Mouse (Mus musculus) erythroblast, adult 5-6 weeks (primary cell): ENCODE measurements around the gene Slc34a2. TPM values are rescaled to one million over a fixed set of nuclear protein-coding genes. Genes with fewer than 3 reads are reported as not detected.

Experiments used
- ATAC-seq: replicated peaks from 2 replicates; pipeline ENCODE4 v1.8.0; 2016; ENCODE audit warnings: moderate number of reproducible peaks, mild to moderate bottlenecking, moderate TSS enrichment, inconsistent platforms; ENCODE audit not compliant: poor library complexity, low FRiP score, severe bottlenecking
- total RNA-seq, 2 experiments: library from RNA; stranded (forward) in 1 of 2; stranded (reverse) in 1 of 2; fragments of 150-400 nt in 1 of 2; fragments of 200-764, 138-1000 nt in 1 of 2; gene quantifications; 2 replicates each; pipeline versions ENCODE4 v1.2.3 to v1.2.4; 2015 to 2017; ENCODE audit warnings: low replicate concordance in 2 of 2

The Slc34a2 gene
- total RNA-seq, 2 experiments from 2014 or later: not detected

GRCm38 (mm10) chr5:53023901-53024300, 14.0 kb upstream of the Slc34a2 start:
- no peak for ATAC-seq

GRCm38 (mm10) chr5:53025276-53025973, 12.5 kb upstream of the Slc34a2 start:
- ATAC-seq: no peak

- ATAC-seq: no peak
These were observed 6.5 kb upstream of the Slc34a2 start for GRCm38 (mm10) chr5:53031346-53031745.

GRCm38 (mm10) chr5:53042034-53042748, 4.3 kb downstream of the Slc34a2 start:
- no peak for ATAC-seq

- ATAC-seq: no peak
These were observed 5.0 kb downstream of the Slc34a2 start for GRCm38 (mm10) chr5:53042771-53043371.

DNA sequence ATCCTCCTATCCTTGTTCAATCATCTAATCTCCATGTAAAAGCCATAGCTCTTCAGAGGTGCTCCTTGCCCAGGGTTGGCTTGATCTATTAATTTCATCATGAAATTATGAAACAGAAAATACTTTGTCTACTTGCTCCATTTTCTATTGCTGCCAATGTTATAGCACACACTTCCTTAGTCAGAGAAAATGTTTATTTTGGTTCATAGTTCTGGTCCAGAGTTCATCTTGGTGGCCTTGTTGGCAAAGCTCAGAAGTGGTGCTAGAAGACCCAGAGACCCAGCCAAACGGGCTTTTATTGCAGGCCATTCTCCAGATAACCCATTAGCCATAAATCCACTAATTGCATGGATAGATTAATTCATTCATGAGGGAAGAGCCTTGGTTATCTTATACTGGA, 5.8 kb downstream of the Slc34a2 start:
- no peak for ATAC-seq

DNA sequence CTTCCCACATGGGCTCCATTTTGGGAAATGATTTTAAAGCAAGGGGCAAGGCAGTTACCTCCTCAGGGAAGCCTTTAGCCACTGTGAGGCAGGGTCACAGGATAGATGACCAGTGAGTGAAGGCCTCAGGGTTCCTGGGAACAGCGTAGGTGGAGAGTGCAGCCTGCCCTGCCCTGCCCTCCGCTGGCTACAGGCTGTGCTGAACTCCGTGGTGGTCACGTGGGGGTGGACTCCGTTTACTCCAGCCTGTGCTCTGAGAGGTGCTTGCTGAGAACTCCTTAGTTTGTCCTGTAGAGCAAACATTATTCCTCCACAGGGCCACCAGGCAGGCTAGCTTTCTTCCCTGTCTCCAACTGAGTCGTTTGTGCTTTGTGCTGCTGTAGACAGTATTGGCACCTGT, 10.1 kb downstream of the Slc34a2 start:
- no peak for ATAC-seq

- ATAC-seq: no peak
These were observed 10.7 kb downstream of the Slc34a2 start for GRCm38 (mm10) chr5:53048599-53048998.

DNA sequence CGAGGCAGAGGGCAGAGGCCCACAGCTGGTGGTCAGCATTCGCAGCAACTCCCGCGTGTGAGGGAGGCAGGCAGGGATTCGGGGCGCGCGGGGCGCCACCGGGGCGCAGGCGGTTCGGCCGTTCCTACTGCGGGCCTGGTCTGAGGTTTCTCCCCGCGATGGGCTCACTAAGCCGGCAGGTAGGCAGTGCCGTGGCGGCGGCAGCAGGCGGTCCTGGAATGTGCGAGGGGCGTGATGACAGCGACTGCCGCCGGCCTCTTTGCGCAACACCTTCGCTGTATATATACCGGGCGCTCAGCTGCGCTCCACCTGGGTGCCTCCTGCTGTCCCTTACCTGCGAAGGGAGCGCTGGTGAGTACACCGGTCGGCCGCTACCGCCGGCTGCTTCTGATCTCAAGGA, 11.2 kb downstream of the Slc34a2 start:
- ATAC-seq: no peak

GRCm38 (mm10) chr5:53050963-53051362, 13.1 kb downstream of the Slc34a2 start:
- ATAC-seq: no peak

- ATAC-seq: no peak
These were observed 15.4 kb downstream of the Slc34a2 start for GRCm38 (mm10) chr5:53053246-53053645.

DNA sequence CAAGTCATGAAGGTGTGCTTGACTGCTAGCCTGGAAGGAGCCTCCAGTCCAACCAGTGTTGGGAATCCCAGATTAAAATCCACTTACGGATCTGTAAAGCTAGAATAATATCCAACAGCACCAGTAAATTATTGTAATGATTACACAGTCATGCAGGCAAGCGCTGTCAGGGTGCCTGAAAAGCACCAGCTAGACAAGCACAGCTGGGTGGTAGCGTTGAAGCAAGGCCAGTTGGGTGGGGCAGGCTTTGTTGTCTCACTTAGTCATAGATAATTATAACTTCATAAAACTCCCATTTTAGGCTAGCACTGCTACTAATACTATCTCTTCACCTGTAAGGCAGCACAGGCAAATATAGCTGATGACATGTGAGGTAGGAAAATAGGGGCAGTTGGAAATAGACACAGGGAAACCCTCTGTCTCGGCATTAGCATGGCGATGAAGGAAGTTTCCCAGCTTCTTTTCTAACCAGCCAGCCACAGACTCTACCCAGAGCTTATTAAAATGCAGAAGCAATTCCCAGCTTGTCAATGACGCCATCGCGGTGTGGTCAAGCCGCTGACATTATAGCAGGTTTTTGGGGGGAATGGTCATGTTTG, 23.8 kb downstream of the Slc34a2 start:
- no peak for ATAC-seq

DNA sequence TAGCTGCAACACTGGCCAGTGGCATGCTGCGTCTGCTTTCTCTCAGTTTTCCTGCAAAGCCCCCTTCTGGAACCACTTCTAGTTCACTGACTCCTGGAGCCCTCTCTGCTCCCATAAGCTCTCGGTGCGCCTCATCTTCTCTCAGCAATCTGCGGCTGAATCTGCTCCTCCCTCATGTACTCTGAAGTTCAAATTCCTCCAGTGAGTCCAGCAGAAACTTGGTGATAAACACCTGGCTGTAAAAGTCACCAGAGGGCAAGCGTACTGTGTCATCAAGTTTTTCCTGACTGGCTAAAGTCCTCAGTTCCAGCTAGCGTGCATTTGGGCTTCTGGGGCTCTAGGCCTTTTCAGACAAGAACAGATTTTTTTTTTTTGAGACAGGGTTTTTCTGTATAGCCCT, 36.7 kb downstream of the Slc34a2 start:
- ATAC-seq: no peak

- no peak for ATAC-seq
These were observed 40.6 kb downstream of the Slc34a2 start for GRCm38 (mm10) chr5:53078453-53078852.

GRCm38 (mm10) chr5:53087452-53087851, 49.6 kb downstream of the Slc34a2 start:
- no peak for ATAC-seq

- ATAC-seq: no peak
These were observed 53.5 kb downstream of the Slc34a2 start for GRCm38 (mm10) chr5:53091331-53091730.

DNA sequence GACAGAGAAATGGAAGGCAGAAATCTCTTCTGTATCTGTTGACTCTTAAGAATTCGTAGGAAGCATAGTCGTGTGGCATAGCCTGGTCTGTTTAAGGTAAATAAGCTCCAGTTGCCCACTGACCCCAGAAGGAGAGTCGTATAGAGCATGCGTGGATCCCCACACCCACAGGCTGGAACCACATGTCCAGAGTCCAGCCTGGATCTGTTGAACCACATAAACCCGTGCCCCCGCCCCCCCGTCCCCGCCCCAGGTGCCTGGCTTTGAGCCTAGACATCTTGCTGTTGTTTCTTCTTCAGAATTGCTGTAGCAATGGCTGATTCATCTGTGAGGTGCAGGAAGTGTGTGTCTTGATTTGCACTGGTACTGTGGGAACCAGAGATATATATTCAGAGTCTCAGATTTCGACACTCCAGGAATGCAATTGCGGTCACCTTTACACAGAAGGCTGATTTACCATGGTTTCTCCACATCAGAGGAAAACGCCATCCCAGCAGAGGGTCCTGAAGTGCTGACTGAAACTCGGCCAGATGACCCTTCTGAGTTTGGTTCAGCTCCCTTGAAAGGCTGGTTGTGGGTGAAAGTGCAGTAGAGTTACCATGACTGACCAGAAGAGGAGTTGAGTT, 64.1 kb downstream of the Slc34a2 start:
- no peak for ATAC-seq

GRCm38 (mm10) chr5:53104177-53104855, 66.4 kb downstream of the Slc34a2 start:
- no peak for ATAC-seq

- no peak for ATAC-seq
These were observed 67.8 kb downstream of the Slc34a2 start for GRCm38 (mm10) chr5:53105716-53106115.

- ATAC-seq: no peak
These were observed 68.2 kb downstream of the Slc34a2 start for GRCm38 (mm10) chr5:53106125-53106524.
